Mouse (Mus musculus) thymus, postnatal 4 days (tissue): ENCODE measurements around the gene Pip5kl1.
A peak's percentile ranks its signal among the peaks of the same experiment; 100 is the strongest.

Experiments
- DNase-seq: peaks from one replicate; pipeline ENCODE4 v3.0.0; 2021

Pip5kl1 gene

GRCm38 (mm10) chr2:32549171-32549570 lies 25.4 kb upstream of the Pip5kl1 start:
- no peak for DNase-seq

GRCm38 (mm10) chr2:32549764-32550163 lies 24.8 kb upstream of the Pip5kl1 start:
- no peak for DNase-seq

GRCm38 (mm10) chr2:32551236-32551635 lies 23.4 kb upstream of the Pip5kl1 start:
- DNase-seq: no peak

DNA sequence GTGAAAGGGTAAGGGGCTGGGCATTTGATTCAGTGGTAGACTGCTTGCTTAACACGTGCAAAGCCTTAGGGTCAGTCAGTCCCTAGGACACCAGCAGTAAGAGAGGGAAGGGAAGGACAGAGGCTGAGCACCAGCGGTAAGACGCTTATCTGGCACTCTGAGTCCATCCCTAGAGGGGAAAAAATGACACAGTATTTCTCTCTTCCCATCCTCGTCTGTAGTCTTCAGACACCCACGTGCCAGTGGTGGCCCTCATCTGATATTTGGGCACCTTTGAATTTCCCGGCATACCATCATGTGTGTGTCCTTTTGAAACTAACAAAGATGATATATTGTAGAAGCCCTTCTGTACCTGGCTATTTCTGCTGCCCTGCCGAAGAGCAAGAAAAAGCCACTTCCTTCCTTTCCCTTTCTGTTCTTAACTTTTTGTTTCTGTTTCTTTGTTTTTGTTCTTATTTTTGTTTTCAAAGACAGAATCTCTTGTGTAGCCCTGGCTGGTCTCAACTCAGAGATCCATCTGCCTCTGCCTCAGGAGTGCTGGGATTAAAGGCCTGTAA lies 20.9 kb upstream of the Pip5kl1 start:
- peak; percentile 34 for DNase-seq

GRCm38 (mm10) chr2:32555484-32555883 lies 19.1 kb upstream of the Pip5kl1 start:
- no peak for DNase-seq

GRCm38 (mm10) chr2:32556019-32556418 lies 18.6 kb upstream of the Pip5kl1 start:
- DNase-seq: peak; percentile 45

DNA sequence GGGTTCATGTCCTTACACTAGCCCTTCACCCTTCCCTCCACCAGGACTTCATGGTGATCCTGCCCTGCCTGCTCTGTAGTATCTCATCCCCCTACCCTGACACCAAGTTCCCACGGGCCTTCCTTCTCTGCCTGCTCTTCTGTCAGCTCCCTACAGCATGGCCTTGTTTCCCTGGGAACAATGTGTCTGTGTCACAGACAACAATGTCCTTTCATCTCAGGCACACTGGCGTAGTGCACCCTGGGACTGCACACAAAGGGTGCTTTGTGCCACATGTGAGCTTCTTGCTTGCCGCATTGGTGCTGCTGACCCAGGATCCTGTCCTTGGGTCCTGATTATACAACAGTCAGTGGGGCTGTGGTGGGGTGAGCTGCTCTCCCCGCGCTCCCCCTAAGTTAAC lies 15.0 kb upstream of the Pip5kl1 start:
- DNase-seq: no peak

DNA sequence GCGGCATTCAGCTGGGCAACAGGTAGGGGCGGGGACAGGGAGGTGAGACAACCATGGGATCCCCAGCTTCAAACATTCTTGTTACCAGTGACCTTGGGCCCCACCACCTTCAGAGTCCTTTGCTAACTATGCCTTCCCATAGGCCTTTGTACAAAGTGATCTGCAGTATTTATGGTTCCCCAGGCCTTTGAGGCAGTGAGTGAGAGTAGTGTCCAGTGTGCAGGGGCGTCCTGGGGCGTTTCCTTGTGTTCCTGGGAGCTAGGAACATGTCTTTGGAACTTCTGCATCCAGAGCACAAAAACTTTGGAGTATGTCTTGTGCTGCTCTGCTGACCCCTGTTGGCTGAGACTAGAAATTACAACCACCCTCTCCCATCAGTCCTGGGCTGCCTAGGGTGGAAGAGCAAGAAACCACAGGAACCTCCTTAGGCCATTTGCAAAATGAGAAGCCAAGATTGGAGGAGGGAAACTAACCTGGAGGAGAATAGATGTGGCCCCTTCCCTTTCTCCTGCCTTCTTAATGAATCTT lies 8.0 kb upstream of the Pip5kl1 start:
- DNase-seq: peak; percentile 76

DNA sequence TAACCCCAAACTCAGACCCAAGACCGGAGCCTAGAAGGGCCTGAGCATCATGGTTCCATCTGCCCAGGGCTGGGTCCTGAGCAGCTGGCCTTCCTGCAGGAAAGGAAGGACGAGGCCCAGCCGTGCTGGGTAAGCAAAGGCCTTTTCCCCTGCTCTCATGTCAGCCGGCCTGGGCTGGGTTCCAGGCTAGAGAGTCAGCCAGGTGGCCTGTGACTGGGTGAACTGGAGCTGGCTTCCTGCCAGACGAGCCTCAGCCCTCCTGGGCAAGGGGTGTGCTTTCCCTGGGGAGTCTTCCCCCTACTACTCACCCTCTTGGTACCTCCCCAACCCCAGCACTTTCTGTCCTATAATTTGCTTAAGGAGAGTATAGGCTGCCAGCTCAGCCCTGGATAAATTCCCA lies 6.4 kb upstream of the Pip5kl1 start:
- DNase-seq: no peak

GRCm38 (mm10) chr2:32568941-32569340 lies 5.7 kb upstream of the Pip5kl1 start:
- no peak for DNase-seq

- peak; percentile 90 for DNase-seq
Observed at GRCm38 (mm10) chr2:32570698-32571494, 3.7 kb upstream of the Pip5kl1 start, which contains the start of gene Dpm2. Dpm2 (plus strand) TSS chr2:32570858.

DNA sequence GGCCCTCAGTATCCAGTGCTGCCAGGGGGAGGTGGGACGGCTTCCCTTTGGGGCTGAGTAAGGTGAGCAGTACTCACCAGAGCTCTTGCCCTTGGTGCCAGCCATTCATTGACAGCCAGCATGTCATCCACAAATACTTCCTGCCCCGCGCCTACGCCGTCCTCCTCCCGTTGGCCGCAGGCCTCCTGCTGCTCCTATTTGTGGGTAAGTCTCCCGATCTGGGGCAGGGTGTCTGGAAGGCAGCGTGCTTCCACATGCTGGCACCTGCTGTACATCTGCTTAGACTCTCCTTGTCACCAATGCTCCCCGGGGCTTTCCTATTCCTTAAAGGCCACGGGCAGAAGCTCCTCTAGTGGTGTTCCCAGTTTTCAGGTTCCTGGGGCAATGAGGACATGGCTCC lies 2.4 kb upstream of the Pip5kl1 start:
- DNase-seq: no peak

- DNase-seq: peak; percentile 79
Observed at GRCm38 (mm10) chr2:32574901-32575585, 446 bp downstream of the Pip5kl1 start.

DNA sequence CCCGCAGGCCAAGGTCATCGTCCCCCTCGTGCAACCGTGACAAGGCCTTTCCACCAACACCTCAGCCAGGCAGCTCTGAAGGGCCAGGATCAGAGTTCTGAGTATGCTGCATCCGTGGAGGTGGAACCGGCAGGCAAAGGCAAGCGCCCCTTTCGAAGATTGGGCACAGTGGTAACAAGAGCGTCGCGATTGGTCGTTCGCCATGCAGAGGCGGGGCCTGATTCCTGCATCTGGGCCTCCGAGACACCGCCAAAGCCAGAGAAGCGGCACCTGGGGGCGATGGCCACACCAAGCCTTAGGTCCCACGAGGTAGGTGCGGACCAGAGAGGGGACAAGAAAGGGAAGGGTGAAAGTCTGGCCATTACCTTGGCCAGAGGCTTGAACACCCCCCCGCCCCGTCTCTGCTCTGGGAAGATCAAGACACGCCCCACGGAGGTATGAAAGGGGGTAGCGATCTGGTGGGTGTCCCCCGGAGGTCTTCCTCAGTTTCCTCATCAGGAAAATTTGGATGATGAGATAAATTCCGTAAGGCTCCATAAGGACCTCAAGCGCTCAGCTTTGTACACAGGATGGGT lies 1.1 kb downstream of the Pip5kl1 start, which contains the start of gene 9430097D07Rik:
Gene 9430097D07Rik (minus strand): TSS at position 99 of the 575 bp plus-strand sequence.
- DNase-seq: peak; percentile 81

DNA sequence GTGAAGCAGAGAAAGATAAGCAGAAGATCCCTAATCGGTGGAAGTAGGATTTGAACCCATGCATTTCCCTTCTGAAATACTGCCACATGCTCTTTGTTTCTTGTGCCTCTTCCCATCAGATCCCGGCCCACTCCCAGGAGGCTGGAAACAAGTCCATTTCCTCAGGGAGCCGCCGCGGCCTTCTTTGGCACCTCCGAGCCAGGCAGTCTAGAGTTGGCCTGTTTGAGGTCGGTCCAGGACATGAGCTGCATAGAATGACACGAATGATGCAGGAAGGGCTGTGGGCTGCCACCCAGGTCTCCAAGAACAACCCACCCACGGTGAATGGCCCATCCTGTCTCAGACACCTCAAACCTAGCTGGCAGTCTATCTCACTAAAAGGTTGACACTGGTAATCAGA lies 1.9 kb downstream of the Pip5kl1 start:
- DNase-seq: no peak

DNA sequence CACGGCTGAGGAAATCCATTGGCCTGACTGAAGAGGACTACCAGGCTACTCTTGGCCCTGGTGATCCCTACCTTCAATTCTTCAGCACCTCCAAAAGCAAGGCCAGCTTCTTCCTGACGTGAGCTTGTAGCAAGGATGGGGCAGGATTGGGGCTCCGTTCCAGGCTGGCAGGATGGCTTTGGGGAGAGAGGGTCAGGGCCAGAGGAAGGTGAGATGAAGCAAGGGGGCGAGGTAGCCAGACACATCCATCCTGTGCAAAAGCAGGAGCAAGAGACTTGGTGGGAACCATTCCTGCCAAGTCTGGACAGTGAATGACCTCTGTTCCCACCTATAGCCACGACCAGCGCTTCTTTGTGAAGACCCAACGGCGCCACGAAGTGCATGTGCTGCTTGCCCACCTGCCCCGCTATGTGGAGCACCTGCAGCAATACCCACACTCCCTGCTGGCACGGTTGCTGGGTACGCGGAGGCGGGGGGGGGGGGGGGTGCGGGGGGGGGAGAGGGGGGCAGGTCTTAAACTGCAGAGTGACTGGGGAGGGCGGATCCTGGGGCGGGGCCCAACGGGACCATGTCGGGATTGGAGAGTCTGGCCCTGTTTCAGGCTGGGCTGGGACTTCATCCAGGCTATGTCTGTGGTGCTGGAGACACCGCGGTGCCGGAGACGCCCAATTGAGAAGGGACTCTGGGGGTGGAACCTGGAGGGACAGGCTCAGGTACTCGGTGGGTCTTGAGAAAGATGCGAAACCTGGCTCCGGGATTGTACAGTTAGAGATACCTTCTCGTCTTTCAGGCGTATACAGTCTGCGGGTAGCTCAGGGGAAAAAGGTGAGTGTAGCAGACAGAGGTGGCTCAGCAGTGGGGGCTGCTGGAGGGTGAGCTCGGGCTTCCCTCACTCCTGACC lies 3.8 kb downstream of the Pip5kl1 start:
- peak; percentile 53 for DNase-seq

DNA sequence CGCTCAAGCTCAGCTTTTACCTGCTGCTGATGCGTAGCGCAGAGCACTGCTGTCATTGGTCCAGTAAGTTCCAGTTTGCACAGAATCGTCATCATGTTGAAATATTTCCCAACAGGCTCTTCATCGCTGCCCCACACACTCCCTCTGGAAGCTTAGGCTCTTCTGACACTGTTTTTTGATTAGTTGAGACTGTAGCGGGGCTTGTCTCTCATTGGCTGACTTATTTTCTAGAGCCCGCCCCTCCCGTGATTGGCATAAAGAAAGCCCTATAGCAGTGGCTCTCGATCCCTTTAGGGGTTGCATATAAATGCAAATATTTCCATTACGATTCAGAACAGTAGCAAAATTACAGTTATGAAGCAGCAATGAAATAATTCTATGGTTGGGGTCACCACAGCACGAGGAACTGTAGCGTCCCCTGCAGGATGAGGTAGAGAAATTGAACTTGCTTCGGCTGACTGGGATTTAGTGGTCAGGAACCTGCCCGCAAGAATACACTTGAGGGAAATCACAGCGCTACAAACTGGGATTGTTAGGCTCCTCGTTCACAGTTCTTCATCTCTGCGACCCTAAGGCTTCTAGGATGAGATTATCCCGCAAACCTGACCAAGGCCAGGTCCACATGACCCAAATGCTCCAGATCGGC lies 7.0 kb downstream of the Pip5kl1 start:
- peak; percentile 55 for DNase-seq

GRCm38 (mm10) chr2:32582830-32583799 lies 8.5 kb downstream of the Pip5kl1 start:
- DNase-seq: peak; percentile 80

GRCm38 (mm10) chr2:32585149-32585714 lies 10.6 kb downstream of the Pip5kl1 start:
- no peak for DNase-seq

DNA sequence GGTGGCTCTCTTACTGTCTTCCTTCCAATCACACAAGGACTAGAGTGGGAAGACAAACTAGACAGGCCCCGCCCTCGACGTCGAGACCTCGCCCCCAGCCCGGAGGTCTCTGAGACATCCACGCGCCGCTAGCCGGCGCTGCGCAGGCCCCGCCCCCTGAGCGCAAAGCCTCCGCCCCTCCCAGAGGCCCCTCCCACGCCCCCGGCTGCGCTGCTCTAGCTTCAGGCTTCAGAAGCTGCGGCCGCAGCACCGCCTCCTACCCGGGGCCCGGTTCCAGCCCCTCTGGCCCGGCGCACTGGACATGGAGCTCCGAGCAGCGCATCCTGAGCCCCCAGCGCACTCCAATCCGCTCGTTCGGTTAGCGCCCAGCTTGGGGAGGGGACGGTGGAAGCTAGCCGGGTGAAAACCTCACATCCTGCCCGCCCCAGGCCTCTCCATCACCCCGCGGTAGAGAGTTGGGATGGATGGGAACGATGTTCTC lies 12.3 kb downstream of the Pip5kl1 start, which contains the start of gene St6galnac4:
Gene St6galnac4 (plus strand): TSS at position 225 of the 481 bp plus-strand sequence.
- DNase-seq: peak; percentile 97
